Mouse (Mus musculus): ENCODE measurements around the gene Folr1. TPM values are rescaled to one million over a fixed set of nuclear protein-coding genes. Genes with fewer than 3 reads are reported as not detected.
A peak's percentile ranks its signal among the peaks of the same experiment; 100 is the strongest.

The Folr1 gene
- polyA plus RNA-seq, 1 experiment from 2014 or later = 79.2 TPM

GRCm38 (mm10) chr7:101844186-101844585 lies 26.4 kb downstream of the Folr1 start:
- H3K27me3 ChIP-seq (replicated peaks; ENCODE audit: control insufficient read depth, insufficient read depth, low read length) = no peaks in the 10 kb centered on the region
- H3K9ac ChIP-seq (ENCODE audit: low read length) = no peak overlapping the region
- no peak for ATAC-seq (replicated peaks; ENCODE audit: low FRiP score, low TSS enrichment, low read depth)
- H3K4me3 ChIP-seq (ENCODE audit: low read depth, low read length) = no peak overlapping the region
- WGBS = 62% methylated on average over 6 of the region's 6 CpGs
- H3K9me3 ChIP-seq (ENCODE audit: control insufficient read depth, low read length) = no peaks in the 10 kb centered on the region
- DNase-seq (ENCODE audit: low spot score) = no peak
- H3K4me2 ChIP-seq (ENCODE audit: low read length) = no peak overlapping the region
- H3K4me1 ChIP-seq (replicated peaks; ENCODE audit: control insufficient read depth, insufficient read depth, low read length) = no peaks in the 10 kb centered on the region
- H3K27ac ChIP-seq (ENCODE audit: low read depth) = no peak overlapping the region
- H3K36me3 ChIP-seq (ENCODE audit: control insufficient read depth, insufficient read depth, low read length) = no peaks in the 10 kb centered on the region

- peak within 1 kb of the TSS; percentile 98 for H3K9ac ChIP-seq (ENCODE audit: low read length)
- H3K4me1 ChIP-seq (replicated peaks; ENCODE audit: control insufficient read depth, insufficient read depth, low read length) = peaks cover 20% of the 10 kb centered on the region
- H3K27ac ChIP-seq (ENCODE audit: low read depth) = peak within 1 kb of the TSS; percentile 91
- H3K9me3 ChIP-seq (ENCODE audit: control insufficient read depth, low read length) = no peaks in the 10 kb centered on the region
- peak within 1 kb of the TSS; percentile 75 for H3K4me2 ChIP-seq (ENCODE audit: low read length)
- H3K4me3 ChIP-seq (ENCODE audit: low read depth, low read length) = peak within 1 kb of the TSS; percentile 92
- H3K27me3 ChIP-seq (replicated peaks; ENCODE audit: control insufficient read depth, insufficient read depth, low read length) = no peaks in the 10 kb centered on the region
- peak; percentile 90 for DNase-seq (ENCODE audit: low spot score)
- WGBS = under 1% methylated on average over 64 of the region's 64 CpGs
- peak; percentile 88 for ATAC-seq (replicated peaks; ENCODE audit: low FRiP score, low TSS enrichment, low read depth)
- peaks cover 13% of the 10 kb centered on the region for H3K36me3 ChIP-seq (ENCODE audit: control insufficient read depth, insufficient read depth, low read length)
Observed at GRCm38 (mm10) chr7:101837606-101838471, 32.7 kb downstream of the Folr1 start, which contains the start of gene Inppl1. Gene Inppl1 (minus strand): TSS chr7:101838229.

- Histone ChIP-seq H3K9me3 (ENCODE audit: control insufficient read depth, low read length) (no peaks in the 10 kb centered on the region), H3K27ac (ENCODE audit: low read depth) (peak overlapping the region; percentile 91), H3K36me3 (ENCODE audit: control insufficient read depth, insufficient read depth, low read length) (peaks cover 20% of the 10 kb centered on the region), H3K4me2 (ENCODE audit: low read length) (peak overlapping the region; percentile 75), H3K4me3 (ENCODE audit: low read depth, low read length) (peak overlapping the region; percentile 92), H3K9ac (ENCODE audit: low read length) (peak overlapping the region; percentile 98), H3K27me3 (replicated peaks; ENCODE audit: control insufficient read depth, insufficient read depth, low read length) (no peaks in the 10 kb centered on the region), H3K4me1 (replicated peaks; ENCODE audit: control insufficient read depth, insufficient read depth, low read length) (peaks cover 20% of the 10 kb centered on the region)
- no peak for DNase-seq (ENCODE audit: low spot score)
- WGBS = under 1% methylated on average over 20 of the region's 20 CpGs
- peak; percentile 1 for ATAC-seq (replicated peaks; ENCODE audit: low FRiP score, low TSS enrichment, low read depth)
Observed at GRCm38 (mm10) chr7:101837154-101837605, 33.4 kb downstream of the Folr1 start.

- Histone ChIP-seq H3K36me3 (ENCODE audit: control insufficient read depth, insufficient read depth, low read length) (peaks cover 26% of the 10 kb centered on the region), H3K4me3 (ENCODE audit: low read depth, low read length) (peak overlapping the region; percentile 92), H3K27me3 (replicated peaks; ENCODE audit: control insufficient read depth, insufficient read depth, low read length) (no peaks in the 10 kb centered on the region), H3K4me2 (ENCODE audit: low read length) (peak overlapping the region; percentile 75), H3K27ac (ENCODE audit: low read depth) (peak overlapping the region; percentile 91), H3K9ac (ENCODE audit: low read length) (peak overlapping the region; percentile 98), H3K9me3 (ENCODE audit: control insufficient read depth, low read length) (no peaks in the 10 kb centered on the region), H3K4me1 (replicated peaks; ENCODE audit: control insufficient read depth, insufficient read depth, low read length) (peaks cover 20% of the 10 kb centered on the region)
- under 1% methylated on average over 56 of the region's 63 CpGs for WGBS
- ATAC-seq (replicated peaks; ENCODE audit: low FRiP score, low TSS enrichment, low read depth) (peak; percentile 51), DNase-seq (ENCODE audit: low spot score) (peak; percentile 88)
Observed at GRCm38 (mm10) chr7:101836271-101837153, 34.1 kb downstream of the Folr1 start.

GRCm38 (mm10) chr7:101835457-101836109 lies 35.0 kb downstream of the Folr1 start:
- Histone ChIP-seq H3K9me3 (ENCODE audit: control insufficient read depth, low read length) (no peaks in the 10 kb centered on the region), H3K9ac (ENCODE audit: low read length) (peak overlapping the region; percentile 98), H3K4me2 (ENCODE audit: low read length) (peak overlapping the region; percentile 75), H3K27me3 (replicated peaks; ENCODE audit: control insufficient read depth, insufficient read depth, low read length) (no peaks in the 10 kb centered on the region), H3K4me3 (ENCODE audit: low read depth, low read length) (peak overlapping the region; percentile 92), H3K4me1 (replicated peaks; ENCODE audit: control insufficient read depth, insufficient read depth, low read length) (peaks cover 20% of the 10 kb centered on the region), H3K36me3 (ENCODE audit: control insufficient read depth, insufficient read depth, low read length) (peaks cover 35% of the 10 kb centered on the region), H3K27ac (ENCODE audit: low read depth) (peak overlapping the region; percentile 91; the same call in 1 of the 2 replicates)
- DNase-seq (ENCODE audit: low spot score) = no peak
- no peak for ATAC-seq (replicated peaks; ENCODE audit: low FRiP score, low TSS enrichment, low read depth)
- WGBS = 29% methylated on average over 5 of the region's 5 CpGs

GRCm38 (mm10) chr7:101834903-101835302 lies 35.7 kb downstream of the Folr1 start:
- Histone ChIP-seq H3K4me1 (replicated peaks; ENCODE audit: control insufficient read depth, insufficient read depth, low read length) (peaks cover 20% of the 10 kb centered on the region), H3K4me3 (ENCODE audit: low read depth, low read length) (peak overlapping the region; percentile 92), H3K36me3 (ENCODE audit: control insufficient read depth, insufficient read depth, low read length) (peaks cover 42% of the 10 kb centered on the region), H3K27me3 (replicated peaks; ENCODE audit: control insufficient read depth, insufficient read depth, low read length) (no peaks in the 10 kb centered on the region), H3K27ac (ENCODE audit: low read depth) (no peak overlapping the region), H3K9ac (ENCODE audit: low read length) (0 out of 2 replicates have a peak overlapping the region, but pooled peaks have one; percentile 20), H3K9me3 (ENCODE audit: control insufficient read depth, low read length) (no peaks in the 10 kb centered on the region), H3K4me2 (ENCODE audit: low read length) (peak overlapping the region; percentile 75)
- ATAC-seq (replicated peaks; ENCODE audit: low FRiP score, low TSS enrichment, low read depth) = no peak
- DNase-seq (ENCODE audit: low spot score) = no peak
- 47% methylated on average over 3 of the region's 3 CpGs for WGBS

GRCm38 (mm10) chr7:101833916-101834584 lies 36.5 kb downstream of the Folr1 start:
- no peak for ATAC-seq (replicated peaks; ENCODE audit: low FRiP score, low TSS enrichment, low read depth)
- no peak overlapping the region for H3K4me3 ChIP-seq (ENCODE audit: low read depth, low read length)
- no peak overlapping the region for H3K9ac ChIP-seq (ENCODE audit: low read length)
- no peak overlapping the region for H3K4me2 ChIP-seq (ENCODE audit: low read length)
- peaks cover 20% of the 10 kb centered on the region for H3K4me1 ChIP-seq (replicated peaks; ENCODE audit: control insufficient read depth, insufficient read depth, low read length)
- no peaks in the 10 kb centered on the region for H3K9me3 ChIP-seq (ENCODE audit: control insufficient read depth, low read length)
- DNase-seq (ENCODE audit: low spot score) = no peak
- H3K27me3 ChIP-seq (replicated peaks; ENCODE audit: control insufficient read depth, insufficient read depth, low read length) = no peaks in the 10 kb centered on the region
- peaks cover 51% of the 10 kb centered on the region for H3K36me3 ChIP-seq (ENCODE audit: control insufficient read depth, insufficient read depth, low read length)
- 56% methylated on average over 3 of the region's 3 CpGs for WGBS
- no peak overlapping the region for H3K27ac ChIP-seq (ENCODE audit: low read depth)
